Mouse (Mus musculus) intestine, embryonic 14.5 days (tissue): ENCODE data around the gene Herpud1. TPM values are rescaled to one million over a fixed set of nuclear protein-coding genes. Genes with fewer than 3 reads are reported as not detected.

ENCODE experiments used
- ATAC-seq: fragments of 200-750 bp; cut with Nextera tagmentation; replicated peaks from 2 replicates; pipeline ENCODE4 v1.8.0; 2017; ENCODE audit warnings: low read depth, moderate number of reproducible peaks, moderate TSS enrichment, moderate library complexity; ENCODE audit not compliant: low FRiP score, low TSS enrichment
- DNase-seq: peaks from one replicate; pipeline ENCODE4 v3.0.0-alpha.2; 2018; ENCODE audit warnings: low spot score
- H3K27ac ChIP-seq: fragments of 300-500 bp; sonication (generic); 2 replicates; pipeline ENCODE4 v1.5.1; 2014; ENCODE audit warnings: low read depth, mild to moderate bottlenecking, control low read depth
- H3K27me3 ChIP-seq: fragments of 300-500 bp; sonication (generic); replicated peaks from 2 replicates; pipeline ENCODE4 v1.6.1; 2014; ENCODE audit warnings: low read length, control low read depth; ENCODE audit not compliant: control insufficient read depth, insufficient read depth
- H3K36me3 ChIP-seq: fragments of 300-500 bp; sonication (generic); 2 replicates; pipeline ENCODE4 v1.6.1; 2014; ENCODE audit warnings: low read length, control low read depth; ENCODE audit not compliant: control insufficient read depth, insufficient read depth
- H3K4me1 ChIP-seq: fragments of 300-500 bp; sonication (generic); replicated peaks from 2 replicates; pipeline ENCODE4 v1.6.1; 2014; ENCODE audit warnings: low read length, control low read depth, mixed read lengths; ENCODE audit not compliant: control insufficient read depth, insufficient read depth
- H3K4me2 ChIP-seq: fragments of 300-500 bp; sonication (generic); 2 replicates; pipeline ENCODE4 v1.6.1; 2014; ENCODE audit warnings: low read length
- H3K4me3 ChIP-seq: fragments of 300-500 bp; sonication (generic); 2 replicates; pipeline ENCODE4 v1.5.1; 2014; ENCODE audit warnings: low read depth, low read length, control low read depth, mixed read lengths
- H3K9ac ChIP-seq: fragments of 300-500 bp; sonication (generic); 2 replicates; pipeline ENCODE4 v1.6.1; 2014; ENCODE audit warnings: mild to moderate bottlenecking, low read length
- H3K9me3 ChIP-seq: fragments of 300-500 bp; sonication (generic); 2 replicates; pipeline ENCODE4 v1.6.1; 2016; ENCODE audit warnings: low read length, control low read depth; ENCODE audit not compliant: control insufficient read depth
- WGBS: fragments of 180-500 bp; shearing (Covaris S2); extraction: QIAGEN DNeasy Blood & Tissue Kit; methylation state at CpG from one replicate; pipeline ENCODE4 v1.1.7; 2014; 5-methylcytosine and 5-hydroxymethylcytosine counted together
- polyA plus RNA-seq: library from polyadenylated mRNA; unstranded; fragments of >200 nt; fragmentation: Nextera tagmentation; extraction: Ambion mirVana; gene quantifications from 2 replicates; pipeline ENCODE4 v1.2.1, GENCODE M21; 2014

Gene Herpud1
- polyA plus RNA-seq, 1 experiment from 2014 or later, result 97.4 TPM

- no peaks in the 10 kb centered on the region for H3K4me1 ChIP-seq
Measured at GRCm38 (mm10) chr8:94439691-94440090, 53.5 kb downstream of the Herpud1 start.

GRCm38 (mm10) chr8:94440389-94440788, 54.2 kb downstream of the Herpud1 start:
- Histone ChIP-seq H3K4me2 (no peak overlapping the region), H3K9ac (no peak overlapping the region), H3K4me1 (no peaks in the 10 kb centered on the region), H3K27ac (no peak overlapping the region), H3K4me3 (no peak overlapping the region), H3K9me3 (no peaks in the 10 kb centered on the region), H3K36me3 (no peaks in the 10 kb centered on the region), H3K27me3 (0 out of 2 replicates have a peak, but pooled peaks cover 4% of the 10 kb centered on the region)
- no peak for ATAC-seq
- 88% methylated on average over 1 of the region's 1 CpGs for WGBS
- DNase-seq, result no peak

More at GRCm38 (mm10) chr8:94439691-94440090, 53.5 kb downstream of the Herpud1 start:
- Histone ChIP-seq H3K27me3 (peaks cover 10% of the 10 kb centered on the region; the same call in 1 of the 2 replicates), H3K4me2 (no peak overlapping the region), H3K4me3 (no peak overlapping the region), H3K36me3 (no peaks in the 10 kb centered on the region), H3K9ac (no peak overlapping the region), H3K27ac (no peak overlapping the region), H3K9me3 (no peaks in the 10 kb centered on the region)
- ATAC-seq (no peak), DNase-seq (no peak)

- H3K36me3 ChIP-seq, result no peaks in the 10 kb centered on the region
- no peak overlapping the region for H3K4me2 ChIP-seq
- H3K4me1 ChIP-seq, result no peaks in the 10 kb centered on the region
- no peaks in the 10 kb centered on the region for H3K27me3 ChIP-seq
- DNase-seq, result no peak
- no peak overlapping the region for H3K9ac ChIP-seq
- no peaks in the 10 kb centered on the region for H3K9me3 ChIP-seq
- H3K27ac ChIP-seq, result no peak overlapping the region
- 81% methylated on average over 1 of the region's 1 CpGs for WGBS
- no peak overlapping the region for H3K4me3 ChIP-seq
- no peak for ATAC-seq
Measured at GRCm38 (mm10) chr8:94441686-94442085, 55.4 kb downstream of the Herpud1 start.

GRCm38 (mm10) chr8:94443153-94443552, 56.9 kb downstream of the Herpud1 start:
- no peak for DNase-seq
- 90% methylated on average over 3 of the region's 3 CpGs for WGBS
- no peak for ATAC-seq

GRCm38 (mm10) chr8:94444480-94444879, 58.2 kb downstream of the Herpud1 start:
- H3K4me1 ChIP-seq, result no peaks in the 10 kb centered on the region
- H3K9me3 ChIP-seq, result no peaks in the 10 kb centered on the region
- 60% methylated on average over 2 of the region's 2 CpGs for WGBS
- H3K27ac ChIP-seq, result no peak overlapping the region
- DNase-seq (no peak), ATAC-seq (no peak)
- H3K4me3 ChIP-seq, result no peak overlapping the region
- no peaks in the 10 kb centered on the region for H3K36me3 ChIP-seq
- H3K4me2 ChIP-seq, result no peak overlapping the region
- H3K27me3 ChIP-seq, result no peaks in the 10 kb centered on the region
- H3K9ac ChIP-seq, result no peak overlapping the region

More at GRCm38 (mm10) chr8:94443153-94443552, 56.9 kb downstream of the Herpud1 start:
- H3K27me3 ChIP-seq, result no peaks in the 10 kb centered on the region
- no peak overlapping the region for H3K27ac ChIP-seq
- no peaks in the 10 kb centered on the region for H3K36me3 ChIP-seq
- no peaks in the 10 kb centered on the region for H3K9me3 ChIP-seq
- H3K9ac ChIP-seq, result no peak overlapping the region
- H3K4me1 ChIP-seq, result no peaks in the 10 kb centered on the region
- H3K4me3 ChIP-seq, result no peak overlapping the region
- no peak overlapping the region for H3K4me2 ChIP-seq

Other genes with a start within 250 kb of the Herpud1 start
- 1.3 TPM in 1 of 2 replicates, not detected in the other for gene Mt4, start 249.2 kb upstream of the Herpud1 start, polyA plus RNA-seq
- gene Mt3, start 233.8 kb upstream of the Herpud1 start, polyA plus RNA-seq, result 8.0 and 8.7 TPM in 2 replicates
- 104 and 155 TPM in 2 replicates for gene Mt2, start 213.8 kb upstream of the Herpud1 start, polyA plus RNA-seq
- 473 and 778 TPM in 2 replicates for gene Mt1, start 207.4 kb upstream of the Herpud1 start, polyA plus RNA-seq
- gene Nup93, start 171.9 kb upstream of the Herpud1 start, polyA plus RNA-seq, result 90.0 and 98.1 TPM in 2 replicates
- 0.05 TPM in 1 of 2 replicates, not detected in the other for gene Slc12a3, start 57.2 kb upstream of the Herpud1 start, polyA plus RNA-seq
- gene Nlrc5, start 47.9 kb downstream of the Herpud1 start, polyA plus RNA-seq, result 0.48 and 0.69 TPM in 2 replicates
- 9.8 and 10.2 TPM in 2 replicates for gene Cpne2, start 146.6 kb downstream of the Herpud1 start, polyA plus RNA-seq
- 27.9 and 33.0 TPM in 2 replicates for gene Rspry1, start 215.5 kb downstream of the Herpud1 start, polyA plus RNA-seq
- gene Fam192a, start 215.6 kb downstream of the Herpud1 start, polyA plus RNA-seq, result 55.6 and 64.2 TPM in 2 replicates